Mouse (Mus musculus) limb, embryonic 15.5 days (tissue): ENCODE measurements at regions not wholly inside any gene's neighbourhood (a gene's known extent, or its start where the extent isn't known, plus 50 kb on each side); places are given as distances from the start of the nearest gene placed in this dataset.

Experiments
- ATAC-seq: fragments of 200-750 bp; cut with Nextera tagmentation; 2 replicates; pipeline ENCODE4 v1.8.0; 2017; ENCODE audit warnings: low read depth, moderate TSS enrichment; ENCODE audit not compliant: insufficient number of reproducible peaks, low FRiP score, low TSS enrichment
- H3K27ac ChIP-seq: fragments of 300-500 bp; sonication (generic); 2 replicates; pipeline ENCODE4 v1.5.1; 2015; ENCODE audit warnings: moderate library complexity, mild to moderate bottlenecking, inconsistent platforms
- H3K27me3 ChIP-seq: fragments of 300-500 bp; sonication (generic); 2 replicates; pipeline ENCODE4 v1.6.1; 2015; ENCODE audit warnings: inconsistent platforms
- H3K36me3 ChIP-seq: fragments of 300-500 bp; sonication (generic); 2 replicates; pipeline ENCODE4 v1.6.1; 2015; ENCODE audit warnings: inconsistent platforms
- H3K4me1 ChIP-seq: fragments of 300-500 bp; sonication (generic); 2 replicates; pipeline ENCODE4 v1.6.1; 2015; ENCODE audit warnings: inconsistent platforms
- H3K4me2 ChIP-seq: fragments of 300-500 bp; sonication (generic); 2 replicates; pipeline ENCODE4 v1.6.1; 2015; ENCODE audit warnings: mild to moderate bottlenecking, inconsistent platforms
- H3K4me3 ChIP-seq: fragments of 300-500 bp; sonication (generic); 2 replicates; pipeline ENCODE4 v1.5.1; 2015; ENCODE audit warnings: mild to moderate bottlenecking, inconsistent platforms
- H3K9ac ChIP-seq: fragments of 300-500 bp; sonication (generic); 2 replicates; pipeline ENCODE4 v1.6.1; 2015; ENCODE audit warnings: inconsistent platforms
- H3K9me3 ChIP-seq: fragments of 300-500 bp; sonication (generic); 2 replicates; pipeline ENCODE4 v1.6.1; 2016; ENCODE audit warnings: inconsistent platforms
- WGBS: fragments of 180-500 bp; shearing (Covaris S2); methylation state at CpG from one replicate; pipeline ENCODE4 v1.1.7; 2015; 5-methylcytosine and 5-hydroxymethylcytosine counted together

GRCm38 (mm10) chr15:50995688-50996087 lies 2889.0 kb upstream of the Gm7489 start:
- no peak overlapping the region for H3K4me3 ChIP-seq
- no peak overlapping the region for H3K4me2 ChIP-seq
- no peak overlapping the region for H3K9ac ChIP-seq
- no peak for ATAC-seq
- no peaks in the 10 kb centered on the region for H3K36me3 ChIP-seq
- H3K4me1 ChIP-seq, result peaks cover 7% of the 10 kb centered on the region
- no peaks in the 10 kb centered on the region for H3K27me3 ChIP-seq
- no peaks in the 10 kb centered on the region for H3K9me3 ChIP-seq
- no peak overlapping the region for H3K27ac ChIP-seq
- WGBS, result 81% methylated on average over 3 of the region's 3 CpGs

- H3K27ac ChIP-seq, result no peak overlapping the region
- H3K36me3 ChIP-seq, result no peaks in the 10 kb centered on the region
- H3K4me3 ChIP-seq, result no peak overlapping the region
- H3K9me3 ChIP-seq, result no peaks in the 10 kb centered on the region
- ATAC-seq, result no peak
- no peak overlapping the region for H3K9ac ChIP-seq
- WGBS, result 76% methylated on average over 4 of the region's 4 CpGs
- H3K4me1 ChIP-seq, result peaks cover 7% of the 10 kb centered on the region
- no peak overlapping the region for H3K4me2 ChIP-seq
- H3K27me3 ChIP-seq, result no peaks in the 10 kb centered on the region
Observed at GRCm38 (mm10) chr15:50996296-50996695, 2888.4 kb upstream of the Gm7489 start.

- H3K4me2 ChIP-seq, result peak overlapping the region; percentile 30
- WGBS, result 43% methylated on average over 11 of the region's 11 CpGs
- peak overlapping the region; percentile 58; the same call in 1 of the 2 replicates for H3K27ac ChIP-seq
- H3K9ac ChIP-seq, result no peak overlapping the region
- H3K4me1 ChIP-seq, result peaks cover 7% of the 10 kb centered on the region
- H3K36me3 ChIP-seq, result no peaks in the 10 kb centered on the region
- H3K27me3 ChIP-seq, result no peaks in the 10 kb centered on the region
- no peaks in the 10 kb centered on the region for H3K9me3 ChIP-seq
- ATAC-seq, result peak; percentile 65; the same call in 1 of the 2 replicates
- H3K4me3 ChIP-seq, result 0 out of 2 replicates have a peak overlapping the region, but pooled peaks have one; percentile 7
Observed at GRCm38 (mm10) chr15:50997209-50997763, 2887.4 kb upstream of the Gm7489 start.

GRCm38 (mm10) chr15:51038968-51039367 lies 2845.7 kb upstream of the Gm7489 start:
- H3K27me3 ChIP-seq, result no peaks in the 10 kb centered on the region
- WGBS, result 6% methylated on average over 1 of the region's 1 CpGs
- H3K9me3 ChIP-seq, result no peaks in the 10 kb centered on the region
- no peak overlapping the region for H3K4me3 ChIP-seq
- H3K4me2 ChIP-seq, result no peak overlapping the region
- H3K9ac ChIP-seq, result no peak overlapping the region
- H3K4me1 ChIP-seq, result no peaks in the 10 kb centered on the region
- ATAC-seq, result no peak
- H3K36me3 ChIP-seq, result no peaks in the 10 kb centered on the region
- H3K27ac ChIP-seq, result no peak overlapping the region

GRCm38 (mm10) chr15:51070538-51070937 lies 2814.2 kb upstream of the Gm7489 start:
- H3K27me3 ChIP-seq, result no peaks in the 10 kb centered on the region
- H3K36me3 ChIP-seq, result no peaks in the 10 kb centered on the region
- no peak overlapping the region for H3K27ac ChIP-seq
- H3K9me3 ChIP-seq, result no peaks in the 10 kb centered on the region
- H3K4me1 ChIP-seq, result 0 out of 2 replicates have a peak, but pooled peaks cover 7% of the 10 kb centered on the region
- ATAC-seq, result no peak
- H3K4me3 ChIP-seq, result no peak overlapping the region
- no peak overlapping the region for H3K9ac ChIP-seq
- no peak overlapping the region for H3K4me2 ChIP-seq
- 43% methylated on average over 10 of the region's 10 CpGs for WGBS

GRCm38 (mm10) chr15:51071132-51071656 lies 2813.5 kb upstream of the Gm7489 start:
- Histone ChIP-seq H3K27ac (no peak overlapping the region), H3K27me3 (no peaks in the 10 kb centered on the region), H3K36me3 (no peaks in the 10 kb centered on the region), H3K4me1 (0 out of 2 replicates have a peak, but pooled peaks cover 7% of the 10 kb centered on the region), H3K4me2 (no peak overlapping the region), H3K9ac (no peak overlapping the region), H3K9me3 (no peaks in the 10 kb centered on the region), H3K4me3 (no peak overlapping the region)
- no peak for ATAC-seq
- WGBS, result 43% methylated on average over 10 of the region's 10 CpGs

GRCm38 (mm10) chr15:51073678-51074077 lies 2811.0 kb upstream of the Gm7489 start:
- no peaks in the 10 kb centered on the region for H3K36me3 ChIP-seq
- no peak overlapping the region for H3K9ac ChIP-seq
- H3K9me3 ChIP-seq, result no peaks in the 10 kb centered on the region
- H3K4me1 ChIP-seq, result 0 out of 2 replicates have a peak, but pooled peaks cover 7% of the 10 kb centered on the region
- WGBS, result 74% methylated on average over 6 of the region's 6 CpGs
- H3K4me3 ChIP-seq, result no peak overlapping the region
- no peak overlapping the region for H3K27ac ChIP-seq
- no peak for ATAC-seq
- H3K27me3 ChIP-seq, result no peaks in the 10 kb centered on the region
- no peak overlapping the region for H3K4me2 ChIP-seq

- no peak overlapping the region for H3K4me3 ChIP-seq
- no peak overlapping the region for H3K27ac ChIP-seq
- no peak overlapping the region for H3K9ac ChIP-seq
- ATAC-seq, result no peak
- H3K4me2 ChIP-seq, result no peak overlapping the region
- H3K9me3 ChIP-seq, result no peaks in the 10 kb centered on the region
- 0 out of 2 replicates have a peak, but pooled peaks cover 7% of the 10 kb centered on the region for H3K4me1 ChIP-seq
- H3K36me3 ChIP-seq, result no peaks in the 10 kb centered on the region
- no peaks in the 10 kb centered on the region for H3K27me3 ChIP-seq
- WGBS, result 82% methylated on average over 7 of the region's 7 CpGs
Observed at GRCm38 (mm10) chr15:51074196-51074595, 2810.5 kb upstream of the Gm7489 start.

- no peak overlapping the region for H3K9ac ChIP-seq
- H3K27ac ChIP-seq, result 0 out of 2 replicates have a peak overlapping the region, but pooled peaks have one; percentile 11
- 56% methylated on average over 12 of the region's 12 CpGs for WGBS
- no peaks in the 10 kb centered on the region for H3K27me3 ChIP-seq
- no peak for ATAC-seq
- H3K36me3 ChIP-seq, result no peaks in the 10 kb centered on the region
- H3K4me2 ChIP-seq, result peak overlapping the region; percentile 21; the same call in 1 of the 2 replicates
- no peaks in the 10 kb centered on the region for H3K4me1 ChIP-seq
- H3K4me3 ChIP-seq, result no peak overlapping the region
- no peaks in the 10 kb centered on the region for H3K9me3 ChIP-seq
Observed at GRCm38 (mm10) chr15:51083677-51084322, 2800.9 kb upstream of the Gm7489 start.

- Histone ChIP-seq H3K4me2 (no peak overlapping the region), H3K4me3 (no peak overlapping the region), H3K36me3 (no peaks in the 10 kb centered on the region), H3K27me3 (no peaks in the 10 kb centered on the region), H3K9me3 (no peaks in the 10 kb centered on the region), H3K4me1 (no peaks in the 10 kb centered on the region), H3K9ac (no peak overlapping the region), H3K27ac (no peak overlapping the region)
- WGBS, result 78% methylated on average over 7 of the region's 7 CpGs
- ATAC-seq, result no peak
Observed at GRCm38 (mm10) chr15:51092936-51093335, 2791.8 kb upstream of the Gm7489 start.

- WGBS, result 58% methylated on average over 7 of the region's 7 CpGs
Observed at GRCm38 (mm10) chr15:51103948-51104347, 2780.8 kb upstream of the Gm7489 start.

GRCm38 (mm10) chr15:51104362-51104761 lies 2780.3 kb upstream of the Gm7489 start:
- Histone ChIP-seq H3K27me3 (no peaks in the 10 kb centered on the region), H3K9ac (no peak overlapping the region), H3K4me1 (peaks cover 4% of the 10 kb centered on the region; the same call in 1 of the 2 replicates), H3K4me3 (peak overlapping the region; percentile 12; the same call in 1 of the 2 replicates), H3K27ac (no peak overlapping the region), H3K4me2 (peak overlapping the region; percentile 38), H3K36me3 (no peaks in the 10 kb centered on the region), H3K9me3 (no peaks in the 10 kb centered on the region)
- ATAC-seq, result no peak
- 15% methylated on average over 10 of the region's 10 CpGs for WGBS

More at GRCm38 (mm10) chr15:51103948-51104347, 2780.8 kb upstream of the Gm7489 start:
- Histone ChIP-seq H3K4me2 (no peak overlapping the region), H3K9me3 (no peaks in the 10 kb centered on the region), H3K27me3 (no peaks in the 10 kb centered on the region), H3K4me3 (no peak overlapping the region), H3K9ac (no peak overlapping the region), H3K36me3 (no peaks in the 10 kb centered on the region), H3K4me1 (peaks cover 4% of the 10 kb centered on the region; the same call in 1 of the 2 replicates), H3K27ac (no peak overlapping the region)
- ATAC-seq, result no peak
